Mouse (Mus musculus) liver, embryonic 14.5 days (tissue): ENCODE measurements at regions not wholly inside any gene's neighbourhood (a gene's known extent, or its start where the extent isn't known, plus 50 kb on each side); places are given as distances from the start of the nearest gene placed in this dataset.

Experiments used
- CTCF ChIP-seq: IDR thresholded peaks from 2 replicates; pipeline ENCODE4 v1.5.1; 2016; ENCODE audit warnings: antibody characterized with exemption, low read depth, control low read depth
- EP300 ChIP-seq: IDR thresholded peaks from 2 replicates; pipeline ENCODE4 v1.6.1; 2016; ENCODE audit warnings: antibody characterized with exemption, low read depth

- TF ChIP-seq EP300 (no peak), CTCF (no peak)
These were observed 451.4 kb downstream of the Dad1 start for GRCm38 (mm10) chr14:53802547-53802946.
